Mouse (Mus musculus): Measurements from ENCODE around the gene Pard3.

- no peak for TF ChIP-seq POLR2A (IDR thresholded peaks at IDR 0.05; ENCODE audit: borderline replicate concordance, extremely low read depth, insufficient read depth, insufficient read length, poor library complexity, severe bottlenecking)
- TF ChIP-seq CTCF (IDR thresholded peaks at IDR 0.05; ENCODE audit: borderline replicate concordance, extremely low read depth, insufficient read depth, insufficient read length) = no peak
Observed at GRCm38 (mm10) chr8:127134327-127134726, 70.6 kb downstream of the Pard3 start.
